Mouse (Mus musculus) small intestine, adult 2 months (tissue): ENCODE data around the gene Gm10260.

Experiments
- CTCF ChIP-seq: fragments of 200-500 bp; IDR thresholded peaks from 2 replicates; pipeline ENCODE4 v1.5.1; 2012; ENCODE audit warnings: low read depth, mild to moderate bottlenecking, control low read depth, inconsistent platforms, low read length, moderate library complexity, mixed read lengths; ENCODE audit not compliant: insufficient replicate concordance, insufficient read length; ENCODE audit errors: extremely low read depth
- POLR2A ChIP-seq: fragments of 200-500 bp; IDR thresholded peaks from 2 replicates; pipeline ENCODE4 v1.6.1; 2012; ENCODE audit warnings: low read depth, mild to moderate bottlenecking, control low read depth, inconsistent platforms, low read length, moderate library complexity

DNA sequence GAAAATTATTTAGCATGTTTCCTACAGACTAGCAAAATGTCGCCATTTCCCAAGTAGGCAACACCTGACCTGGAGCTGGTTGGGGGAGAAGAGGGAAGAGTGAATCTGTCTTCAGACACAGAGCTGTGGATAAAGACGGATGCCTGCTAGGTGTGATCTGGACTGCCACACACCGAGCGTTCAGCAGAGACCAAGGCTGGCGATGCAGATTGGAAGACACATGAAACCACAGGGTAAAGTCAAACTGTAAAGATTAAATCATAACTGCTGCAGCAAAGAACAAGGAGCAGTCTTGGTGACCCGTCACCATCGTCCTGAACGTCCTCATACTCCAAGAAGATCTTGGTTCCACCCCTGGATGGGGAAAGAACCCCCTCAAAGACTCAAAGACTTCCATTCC, 15.5 kb upstream of the Gm10260 start:
- TF ChIP-seq CTCF, result no peak
- no peak for TF ChIP-seq POLR2A
